In the genomic region with DNA sequence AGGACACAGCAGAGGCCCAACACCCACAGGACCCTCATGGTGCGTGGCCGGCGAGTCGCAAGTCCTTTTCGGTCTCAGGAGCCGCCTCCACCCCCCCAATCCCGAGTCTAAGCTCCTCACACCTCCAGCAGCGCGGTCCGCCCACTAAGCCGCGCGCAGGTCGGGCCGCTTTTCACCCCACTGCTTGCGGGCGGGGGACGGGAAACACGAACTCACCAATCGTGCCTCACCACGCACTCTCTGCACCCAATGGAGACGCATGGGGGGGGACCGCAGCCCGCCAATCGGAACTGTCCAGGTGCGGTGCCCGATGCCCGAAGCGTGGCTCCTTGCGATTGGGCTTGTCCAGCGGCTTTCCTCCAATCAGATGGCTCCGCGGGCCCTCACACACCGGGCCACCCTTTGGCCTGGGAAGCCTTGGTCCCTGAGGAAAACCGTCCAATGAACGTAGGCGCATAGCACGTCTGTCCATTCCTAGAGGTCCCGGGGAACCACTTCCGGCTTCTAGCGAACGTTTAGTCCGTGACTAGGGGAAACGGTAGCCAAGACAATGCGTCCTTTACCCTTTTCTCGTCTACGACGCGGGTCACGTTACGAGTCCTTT, we compare ENCODE assay signal across 8 mouse cellular contexts. TPM values are rescaled to one million over a fixed set of nuclear protein-coding genes. Genes with fewer than 3 reads are reported as not detected.
DNase-seq lines count a peak whose midpoint lies in the region; ATAC-seq lines count a peak whose summit lies in the region.

A gene (minus strand): TSS at position 192 of the 604 bp plus-strand sequence.
A gene (plus strand): TSS at position 494 of the 604 bp plus-strand sequence.

- H3K9me3 ChIP-seq in forebrain, embryonic 14.5 days (replicated peaks; ENCODE audit: control insufficient read depth, low read length) = no peaks in the 10 kb centered on the region
- H3K9me3 ChIP-seq in neural tube, embryonic 15.5 days (replicated peaks) = no peaks in the 10 kb centered on the region

- peaks cover 33% of the 10 kb centered on the region for H3K36me3 ChIP-seq in forebrain, embryonic 14.5 days (ENCODE audit: control insufficient read depth, insufficient read depth, low read length)
- H3K36me3 ChIP-seq in neural tube, embryonic 15.5 days = peaks cover 26% of the 10 kb centered on the region

- H3K27me3 ChIP-seq in forebrain, embryonic 14.5 days (replicated peaks; ENCODE audit: control insufficient read depth, insufficient read depth, low read length) = no peaks in the 10 kb centered on the region
- H3K27me3 ChIP-seq in neural tube, embryonic 15.5 days (replicated peaks) = no peaks in the 10 kb centered on the region

- intact Hi-C loops in heart, postnatal 14 days (cut with DNase I) = loop anchor here (5.0 to 10.0 kb wide), 2 partner anchors 72 to 401 kb away; a partner anchor contains a TSS

- peak within 1 kb of the TSS; percentile 88 for H3K4me3 ChIP-seq in forebrain, embryonic 14.5 days (ENCODE audit: low read depth, low read length)
- peak within 1 kb of the TSS; percentile 89 for H3K4me3 ChIP-seq in neural tube, embryonic 15.5 days (replicated peaks)

- H3K9ac ChIP-seq in forebrain, embryonic 14.5 days (ENCODE audit: low read length) = peak within 1 kb of the TSS; percentile 93
- peak within 1 kb of the TSS; percentile 95 for H3K9ac ChIP-seq in neural tube, embryonic 15.5 days (replicated peaks)

- peak; percentile 99 for DNase-seq in ES-CJ7 (ENCODE audit: low read depth, low spot score)
- peak; percentile 99 for DNase-seq in cerebellum, adult 11 months
- peak; percentile 100 for DNase-seq in forebrain, embryonic 14.5 days (ENCODE audit: low spot score)
- peak; percentile 97 for DNase-seq in heart, postnatal 14 days
- peak; percentile 100 for DNase-seq in layer of hippocampus, adult 11-12 months (ENCODE audit: low spot score)
- DNase-seq in lung, adult 18-20 months = peak; percentile 100
- DNase-seq in testis, postnatal 14 days (ENCODE audit: low spot score) = peak; percentile 100

- H3K4me2 ChIP-seq in forebrain, embryonic 14.5 days (ENCODE audit: low read length) = peak within 1 kb of the TSS; percentile 88
- peak within 1 kb of the TSS; percentile 71 for H3K4me2 ChIP-seq in neural tube, embryonic 15.5 days

- WGBS in forebrain, embryonic 14.5 days = under 1% methylated on average over 49 of the region's 51 CpGs
- under 1% methylated on average over 51 of the region's 51 CpGs for WGBS in neural tube, embryonic 15.5 days

- peak; percentile 97 for ATAC-seq in forebrain, embryonic 14.5 days
- ATAC-seq in neural tube, embryonic 15.5 days (ENCODE audit: low FRiP score) = peak; percentile 97

- peak within 1 kb of the TSS; percentile 81 for H3K27ac ChIP-seq in forebrain, embryonic 14.5 days (ENCODE audit: low read depth, low read length)
- H3K27ac ChIP-seq in neural tube, embryonic 15.5 days (replicated peaks) = peak within 1 kb of the TSS; percentile 99

- peaks cover 23% of the 10 kb centered on the region for H3K4me1 ChIP-seq in forebrain, embryonic 14.5 days (ENCODE audit: control insufficient read depth, insufficient read depth, low read length)
- peaks cover 45% of the 10 kb centered on the region for H3K4me1 ChIP-seq in neural tube, embryonic 15.5 days

RNA-seq across cellular contexts. Expression of the first gene that starts in this region (rescaled TPM):
- polyA plus RNA-seq in forebrain, embryonic 14.5 days (2014; fragmentation: Nextera tagmentation; extraction: Ambion mirVana) = 248 and 269 TPM in 2 replicates
- total RNA-seq in heart, postnatal 14 days (2021) = 100 to 1,000 TPM; 220 to 280 TPM
- polyA plus RNA-seq in neural tube, embryonic 15.5 days (2015; fragmentation: Nextera tagmentation; extraction: Ambion mirVana) = 337 and 397 TPM in 2 replicates

RNA-seq across cellular contexts. Expression of the second gene that starts in this region (rescaled TPM):
- 0.99 and 1.5 TPM in 2 replicates for polyA plus RNA-seq in forebrain, embryonic 14.5 days (2014; fragmentation: Nextera tagmentation; extraction: Ambion mirVana)
- 1 to 10 TPM; 1.4 TPM for total RNA-seq in heart, postnatal 14 days (2021)
- polyA plus RNA-seq in neural tube, embryonic 15.5 days (2015; fragmentation: Nextera tagmentation; extraction: Ambion mirVana) = 2.2 and 2.3 TPM in 2 replicates

Comparison
In these comparisons a context has a peak if more than half of its experiments do, and no peak if none do; other contexts are left out.
1. Peak in every context shown above with its lines: DNase-seq, ATAC-seq, H3K4me3 ChIP-seq and H3K27ac ChIP-seq.